Mouse (Mus musculus): ENCODE measurements around the gene 4930523C07Rik.
A peak's percentile ranks its signal among the peaks of the same experiment; 100 is the strongest.

The 4930523C07Rik gene

DNA sequence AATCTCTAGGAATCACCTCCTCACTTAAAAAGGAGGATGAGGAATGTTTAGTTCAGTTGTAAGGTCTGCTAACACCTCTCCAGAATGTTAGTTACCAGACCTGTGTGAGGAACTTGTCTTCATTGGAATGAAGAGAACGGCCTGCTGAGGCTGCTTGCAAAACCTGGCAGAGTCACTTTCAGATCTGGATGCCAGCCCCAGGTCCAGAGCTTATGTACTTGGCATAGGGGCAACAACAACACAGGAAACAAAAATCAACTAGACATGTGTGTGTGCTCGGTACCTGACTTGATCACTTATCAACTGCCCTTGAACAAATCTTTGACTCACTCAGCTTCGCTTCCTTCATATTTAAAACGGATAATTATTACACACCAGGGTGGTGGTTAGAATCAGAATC, 2.6 kb downstream of the 4930523C07Rik start:
- DNase-seq (ENCODE audit: low spot score) = no peak

DNA sequence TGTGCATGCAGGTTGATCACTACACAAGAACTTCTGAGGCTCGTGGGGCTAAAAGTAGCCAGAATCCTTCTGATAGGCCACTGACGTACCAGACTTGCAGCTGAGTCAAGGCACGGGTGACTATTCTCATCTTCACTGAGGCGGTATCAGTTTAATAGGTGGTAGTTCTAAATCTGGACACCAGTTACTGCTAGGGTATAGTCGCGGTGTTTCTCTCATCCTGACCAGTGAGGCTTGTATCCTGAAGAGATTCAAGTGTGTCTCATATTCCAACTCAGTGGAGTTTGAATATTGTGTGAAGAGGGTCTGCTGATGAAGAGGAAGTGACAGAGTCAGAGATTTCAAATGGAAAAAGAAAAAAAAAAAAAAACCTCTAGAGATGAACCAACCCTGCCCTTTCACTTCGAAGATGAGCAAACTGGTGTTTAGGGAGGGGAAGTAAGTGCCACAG, 3.3 kb downstream of the 4930523C07Rik start:
- DNase-seq (ENCODE audit: low spot score) = no peak

DNA sequence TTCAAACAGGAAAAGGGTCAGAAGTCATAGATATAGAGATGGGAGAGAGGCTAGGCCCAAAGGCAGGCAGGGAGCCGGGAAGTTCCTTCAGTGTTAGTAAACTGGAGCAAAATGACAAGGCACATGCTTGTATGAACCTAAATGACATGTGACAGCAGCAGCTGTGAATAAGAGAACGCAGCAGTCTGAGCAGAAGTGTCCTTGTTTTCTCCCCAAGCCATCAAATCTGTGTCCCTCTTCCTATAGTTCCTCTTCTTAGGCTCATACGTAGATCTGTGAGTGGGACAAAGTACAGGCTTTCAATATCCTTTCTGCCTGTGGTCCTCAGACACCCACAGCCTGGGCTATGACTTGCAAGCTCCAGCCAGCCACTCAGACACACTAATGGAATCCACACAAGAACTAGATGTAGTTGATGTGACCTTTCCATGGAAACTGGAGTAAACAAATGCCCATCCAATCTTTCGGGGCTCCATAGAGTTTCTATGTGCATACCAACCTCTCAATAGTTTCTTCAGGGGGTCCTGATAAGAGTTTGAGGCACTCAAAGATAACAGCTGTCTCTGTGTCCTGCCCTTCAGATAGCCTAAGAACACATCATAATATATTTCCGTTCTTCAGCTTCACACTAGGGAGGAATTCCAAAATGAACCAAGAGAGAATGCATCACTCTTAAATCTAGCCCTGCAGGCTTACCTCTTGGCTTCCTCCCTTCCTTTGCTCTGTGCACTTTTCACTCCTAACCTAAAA, 5.1 kb downstream of the 4930523C07Rik start:
- no peak for DNase-seq (ENCODE audit: low spot score)

DNA sequence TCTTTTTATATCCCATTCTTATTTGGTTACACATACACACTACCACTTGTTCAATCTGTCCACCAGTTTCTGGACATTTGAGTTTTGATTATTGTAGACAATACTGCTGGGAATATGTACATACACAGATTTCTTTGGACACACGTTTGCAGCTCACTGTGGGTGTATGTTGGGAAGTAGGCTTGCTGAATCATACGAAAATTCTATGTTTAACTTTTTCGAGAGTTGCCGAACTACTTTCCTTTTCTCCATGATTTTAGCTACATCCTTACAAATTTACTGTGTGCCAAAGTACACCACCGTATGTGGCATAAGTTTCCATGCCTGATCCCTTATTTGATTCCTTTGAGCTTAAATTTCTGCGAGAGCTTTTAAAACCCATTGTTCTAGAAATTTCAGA, 6.7 kb downstream of the 4930523C07Rik start:
- DNase-seq (ENCODE audit: low spot score) = no peak

DNA sequence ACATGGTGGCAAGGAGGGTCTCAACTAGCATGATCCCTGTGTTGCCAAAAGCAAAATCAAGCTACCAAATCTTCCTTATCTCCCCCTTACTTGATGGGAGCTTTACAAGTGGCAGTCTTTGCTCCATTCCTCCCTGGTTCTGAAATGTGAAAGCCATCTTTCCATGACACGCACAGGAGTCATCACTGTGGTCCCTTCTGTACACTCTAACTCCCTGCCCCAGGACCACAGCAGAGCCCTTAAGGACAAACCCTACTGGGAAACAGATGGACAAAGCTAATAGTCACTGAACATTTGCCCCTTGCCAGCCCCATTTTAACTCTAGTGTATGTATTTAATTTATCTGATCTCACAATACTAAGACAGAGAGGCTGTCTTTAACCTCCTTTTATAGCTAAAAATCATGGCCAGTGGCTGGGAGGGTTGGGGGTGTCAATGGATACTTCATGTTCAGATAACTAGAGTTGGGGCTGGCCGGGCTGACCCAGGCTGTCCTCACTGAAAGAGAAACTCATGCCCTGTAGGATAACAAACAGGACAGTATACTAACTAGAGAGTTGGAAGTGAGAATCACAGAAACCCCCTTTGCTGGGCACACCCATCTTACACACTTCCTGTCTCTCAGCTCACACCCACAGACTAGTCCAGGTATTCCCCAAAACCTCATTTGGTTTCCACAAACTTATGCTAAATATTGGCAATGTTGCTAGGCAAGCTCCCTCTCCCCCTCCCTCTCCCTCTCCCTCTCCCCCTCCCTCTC, 8.6 kb downstream of the 4930523C07Rik start:
- no peak for DNase-seq (ENCODE audit: low spot score)

DNA sequence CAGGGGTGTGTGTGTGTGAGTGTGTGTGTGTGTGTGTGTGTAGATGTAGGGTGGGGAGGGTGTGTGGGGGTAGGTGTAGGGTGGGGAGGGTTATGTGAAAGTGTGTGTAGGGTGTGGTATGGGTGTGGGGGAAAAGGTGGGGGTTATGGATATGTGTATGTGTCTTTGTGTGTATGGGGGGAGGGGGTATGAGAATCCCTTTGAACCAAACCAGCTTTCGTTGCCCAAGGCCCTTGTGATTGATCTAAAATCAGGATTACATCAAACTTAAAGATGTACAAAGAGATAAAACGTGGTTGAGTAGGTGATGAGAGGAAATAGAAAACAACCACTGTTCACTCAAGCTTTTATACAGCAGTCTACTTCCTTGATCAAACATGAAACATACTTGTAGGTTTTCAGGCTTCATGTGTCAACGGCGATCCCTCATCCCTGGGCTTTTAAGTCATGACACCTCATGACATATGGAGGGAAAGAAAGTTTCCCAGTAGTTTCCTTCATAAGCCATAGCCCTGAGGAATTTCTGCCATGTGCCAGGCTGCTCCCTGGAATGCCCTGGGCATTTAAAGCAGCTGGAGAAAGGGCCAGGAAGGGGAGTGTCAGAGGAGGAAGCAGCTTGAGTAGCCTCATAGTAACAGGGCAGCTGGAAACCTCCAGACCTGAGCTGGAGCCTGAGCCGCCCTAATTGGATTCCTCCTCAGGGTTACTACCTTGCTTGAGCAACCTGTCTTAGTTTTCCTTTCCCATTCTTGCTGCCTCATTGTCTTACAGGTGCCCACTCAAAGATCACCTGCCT, 9.5 kb downstream of the 4930523C07Rik start:
- no peak for DNase-seq (ENCODE audit: low spot score)

DNA sequence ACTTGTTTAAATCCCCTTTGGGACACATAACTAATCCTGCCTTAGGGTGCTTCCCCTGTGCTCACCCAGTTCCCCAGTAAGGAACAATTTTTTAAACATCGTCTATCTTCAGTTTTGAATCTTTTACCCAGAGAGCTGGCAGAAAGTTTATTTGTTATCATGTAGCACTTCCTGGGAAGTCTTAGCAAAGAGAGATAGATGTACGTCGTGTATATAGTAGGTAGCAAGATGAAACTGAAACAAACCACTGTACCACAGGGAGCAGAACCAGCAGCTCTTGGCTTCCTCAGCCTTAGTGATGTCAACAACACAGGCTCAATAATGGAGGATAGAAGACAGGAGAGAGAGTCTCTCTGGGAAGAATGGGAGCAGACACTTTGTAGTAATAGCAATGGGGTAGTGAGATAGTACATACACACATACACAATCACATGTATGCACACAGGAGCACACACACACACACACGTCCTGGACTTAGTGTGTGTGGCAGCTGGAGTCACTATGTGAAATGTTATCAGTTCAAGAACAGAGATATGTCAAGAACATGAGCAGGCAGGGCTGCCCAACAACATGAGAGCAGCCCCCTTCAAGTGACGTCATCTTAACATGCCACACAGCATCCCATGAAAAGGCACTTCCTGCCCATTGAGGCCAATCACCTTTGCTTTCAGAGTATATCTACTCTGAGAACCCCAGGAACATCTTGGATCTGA, 10.3 kb downstream of the 4930523C07Rik start:
- no peak for DNase-seq (ENCODE audit: low spot score)

DNA sequence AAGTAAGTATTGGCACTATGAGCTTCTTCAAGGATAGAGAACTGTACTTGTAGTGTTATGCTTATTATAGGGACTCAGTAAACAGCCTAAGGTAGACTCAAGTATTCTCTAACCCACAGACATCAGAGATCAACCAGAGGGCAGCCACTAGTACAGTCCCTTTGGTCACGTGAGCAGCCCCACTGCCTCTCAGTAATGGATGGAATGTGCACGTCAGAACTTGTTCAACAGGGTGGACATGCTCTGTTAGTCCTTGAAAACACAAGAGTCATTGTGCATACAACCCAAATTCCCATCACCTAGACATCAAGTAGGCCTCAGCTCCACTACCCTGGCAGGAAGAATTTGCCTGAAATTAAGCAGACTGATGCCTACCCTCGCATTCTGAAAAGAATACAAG, 13.5 kb downstream of the 4930523C07Rik start:
- no peak for DNase-seq (ENCODE audit: low spot score)

DNA sequence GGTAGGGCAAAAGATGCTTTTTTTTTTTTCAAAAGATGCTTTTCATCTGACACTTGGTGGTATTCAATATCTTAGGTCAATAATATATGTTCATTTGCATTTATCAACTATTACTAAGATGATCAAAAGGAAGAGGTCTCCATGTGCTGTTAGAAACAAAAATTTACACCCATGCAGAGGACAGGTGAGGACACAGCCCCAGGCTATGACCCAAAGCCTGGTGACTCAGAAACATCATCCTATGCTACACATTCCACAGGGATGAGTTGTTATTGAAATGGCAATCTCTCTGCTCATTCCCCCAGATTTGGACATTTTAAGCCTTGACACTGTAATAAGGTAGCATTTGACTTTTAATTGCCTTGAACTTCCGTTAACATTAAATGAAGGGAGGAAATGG, 15.7 kb downstream of the 4930523C07Rik start:
- no peak for DNase-seq (ENCODE audit: low spot score)

DNA sequence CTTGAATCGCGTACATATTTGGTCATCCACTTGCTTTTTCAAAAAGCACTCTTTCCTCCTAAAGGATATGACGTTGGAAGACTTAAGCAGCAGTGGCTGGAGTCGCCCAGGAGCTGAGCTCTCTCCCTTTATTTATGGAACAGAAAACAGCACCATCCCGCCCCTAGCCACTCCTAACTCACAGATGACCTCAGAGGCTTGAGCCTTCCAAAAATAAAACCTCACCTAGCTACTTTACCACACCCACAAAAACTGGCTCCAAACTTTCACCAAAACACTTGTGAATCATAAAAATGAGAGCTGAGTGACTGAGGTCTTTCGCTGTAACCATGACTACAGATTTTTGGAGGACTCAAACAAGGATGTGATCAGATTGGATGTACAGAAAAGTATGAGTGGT, 16.4 kb downstream of the 4930523C07Rik start:
- DNase-seq (ENCODE audit: low spot score) = no peak

DNA sequence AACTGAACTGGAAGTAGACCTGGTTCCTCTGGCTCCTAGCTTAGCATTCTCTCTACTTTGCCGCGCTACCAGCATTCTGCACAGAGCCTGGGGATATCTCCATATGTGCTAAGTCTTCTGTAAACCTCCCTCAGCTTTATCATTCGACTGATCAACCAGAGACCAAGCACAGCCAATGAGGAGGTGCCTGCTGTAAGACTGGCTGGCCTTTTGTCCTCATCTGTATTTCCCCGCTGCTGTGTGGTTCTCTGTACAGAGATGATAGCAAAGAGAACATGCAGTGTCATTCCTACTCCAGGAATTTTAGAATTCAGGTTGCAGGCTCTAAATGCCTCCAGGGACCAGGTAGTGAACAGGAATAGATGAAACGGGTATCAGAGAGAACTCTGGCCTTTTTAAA, 17.1 kb downstream of the 4930523C07Rik start:
- DNase-seq (ENCODE audit: low spot score) = no peak

DNA sequence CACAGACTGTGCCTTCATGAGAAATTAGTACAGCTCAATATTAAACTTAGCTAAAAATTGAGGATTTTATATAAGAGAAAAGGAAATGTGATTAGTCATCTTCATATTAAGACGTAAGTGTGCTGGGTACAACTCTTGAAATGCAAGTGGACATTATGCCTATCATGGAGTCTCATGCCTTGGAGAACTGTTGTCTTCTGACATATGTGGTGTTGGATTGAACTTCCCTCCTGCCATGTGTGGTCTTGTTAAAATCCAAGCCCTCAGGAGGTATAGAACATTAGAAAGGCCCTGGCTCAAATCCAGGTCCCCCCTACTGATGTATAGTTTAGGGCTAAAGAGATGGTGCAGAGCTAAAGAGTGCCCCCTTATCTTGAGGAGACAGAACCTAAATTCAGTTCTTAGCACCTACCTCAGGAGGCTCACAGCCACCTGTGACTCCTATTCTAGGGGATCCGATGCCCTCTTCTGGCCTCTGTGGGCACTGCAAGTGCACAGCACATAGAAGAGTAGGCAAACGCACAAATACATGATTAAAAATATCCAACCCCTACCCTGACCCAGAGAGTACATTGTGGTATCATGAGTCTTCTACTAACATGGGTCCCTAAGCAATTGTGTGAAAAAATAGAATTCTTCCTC, 17.7 kb downstream of the 4930523C07Rik start:
- DNase-seq (ENCODE audit: low spot score) = no peak

DNA sequence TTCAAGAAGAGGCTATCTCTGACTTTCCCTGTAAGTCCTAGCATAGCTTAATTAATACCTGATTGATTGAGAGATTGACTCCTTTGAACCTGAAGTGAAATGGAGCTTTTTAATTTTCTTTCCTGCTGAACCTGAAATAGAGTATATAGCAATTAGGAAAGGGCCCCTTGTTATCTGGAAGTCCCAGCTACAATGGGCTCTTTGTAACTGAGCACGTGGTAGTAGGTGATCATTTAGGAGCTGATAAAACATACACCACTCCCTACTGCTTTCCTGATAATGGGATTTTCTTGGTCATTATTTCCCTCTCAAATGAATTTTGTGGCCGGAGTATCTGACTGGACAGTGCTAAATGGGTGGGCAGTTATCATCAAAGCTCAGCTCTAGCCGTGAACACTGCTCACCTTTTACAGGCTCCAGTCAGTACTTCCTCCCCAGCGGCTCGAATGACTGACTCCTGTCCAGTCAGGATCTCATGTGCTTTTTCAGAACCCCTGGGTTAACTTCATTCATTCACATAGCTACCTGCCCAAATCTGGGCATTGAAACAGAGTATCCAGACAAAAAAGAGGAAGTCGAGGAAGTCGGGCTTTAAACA, 20.5 kb downstream of the 4930523C07Rik start:
- DNase-seq (ENCODE audit: low spot score) = no peak

DNA sequence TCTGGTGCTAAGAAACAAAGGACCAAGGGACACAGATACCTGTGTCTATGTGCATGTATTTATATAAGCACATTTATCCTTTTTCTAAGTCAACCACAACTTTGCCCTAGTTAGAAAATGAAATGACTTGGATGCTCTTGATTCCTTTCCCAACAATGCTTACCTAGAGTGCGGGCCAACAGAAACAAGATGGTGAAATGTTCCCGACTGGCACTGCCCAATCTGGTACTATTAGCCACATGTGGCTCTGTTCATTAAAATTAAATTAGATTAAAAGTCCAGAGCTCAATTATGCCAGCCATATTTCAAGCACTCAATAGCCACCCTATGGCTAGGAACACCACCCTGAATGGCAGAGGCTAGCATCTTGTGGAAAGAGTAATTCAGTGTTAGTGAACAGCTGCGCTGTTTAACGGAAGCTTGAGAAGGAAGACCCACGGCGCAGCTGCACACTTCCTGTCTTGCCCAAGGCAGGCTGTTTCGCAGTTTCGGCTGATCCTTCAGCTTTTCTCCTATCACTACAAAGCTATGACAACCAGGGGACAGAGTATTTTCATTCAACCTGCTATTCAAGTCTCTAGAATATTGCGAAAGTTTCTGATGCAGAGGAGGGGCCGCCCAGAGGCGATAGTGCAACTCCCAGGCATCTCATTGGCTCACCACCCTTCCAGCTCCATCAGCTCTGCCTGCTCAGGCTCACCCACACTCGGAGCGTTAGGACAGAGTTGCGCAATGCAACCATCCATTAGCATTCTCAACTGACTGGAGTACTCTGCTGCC, 34.9 kb downstream of the 4930523C07Rik start:
- DNase-seq (ENCODE audit: low spot score) = no peak

DNA sequence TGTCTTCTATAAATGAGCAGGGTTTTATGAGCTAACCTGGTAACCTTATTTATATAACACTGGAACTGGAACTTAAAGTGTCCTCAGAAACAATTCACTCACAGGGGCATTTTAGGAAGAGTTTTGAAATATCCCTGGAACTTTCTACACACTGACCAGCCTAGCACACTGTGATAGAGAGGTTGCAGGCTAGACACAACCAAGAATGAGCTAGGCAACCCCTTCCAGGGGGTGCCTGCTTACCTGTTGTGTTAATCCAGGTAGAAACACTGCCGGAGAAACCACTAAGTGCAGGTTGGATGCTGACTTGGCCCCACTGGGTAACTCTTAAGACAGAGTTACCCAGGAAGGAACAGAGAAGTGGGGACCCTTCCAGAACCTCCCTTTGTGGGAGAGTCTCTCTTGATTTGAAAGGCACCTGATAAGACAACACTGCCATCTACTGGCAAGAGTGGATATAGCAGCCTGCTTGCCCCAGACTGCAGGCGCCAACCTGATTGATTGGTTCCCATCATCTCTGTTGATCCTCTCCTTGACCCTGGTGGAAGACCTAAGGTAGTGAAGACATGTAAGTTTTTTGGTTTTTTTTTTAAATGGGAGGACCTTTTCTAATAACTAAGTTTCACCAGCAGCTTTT, 36.7 kb downstream of the 4930523C07Rik start:
- DNase-seq (ENCODE audit: low spot score) = peak; percentile 87

DNA sequence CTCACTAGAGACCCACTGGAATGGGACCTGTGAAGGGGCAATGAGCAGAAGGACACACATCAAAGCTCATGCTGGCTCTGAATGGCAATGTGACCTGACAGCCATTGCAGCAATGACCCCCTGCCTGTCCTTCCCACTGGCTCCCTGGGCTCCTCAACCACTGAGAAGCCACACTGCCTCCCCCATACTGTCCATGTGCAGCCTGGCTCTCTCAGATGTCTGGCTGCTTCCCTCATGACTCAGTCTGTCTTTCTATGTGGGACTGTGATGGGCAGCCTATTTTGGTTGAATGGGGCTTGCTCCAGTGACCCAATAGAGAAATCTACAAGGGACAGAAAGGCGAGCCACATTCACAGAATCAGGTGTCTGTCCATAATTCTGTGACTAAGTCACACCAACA, 38.5 kb downstream of the 4930523C07Rik start:
- no peak for DNase-seq (ENCODE audit: low spot score)

DNA sequence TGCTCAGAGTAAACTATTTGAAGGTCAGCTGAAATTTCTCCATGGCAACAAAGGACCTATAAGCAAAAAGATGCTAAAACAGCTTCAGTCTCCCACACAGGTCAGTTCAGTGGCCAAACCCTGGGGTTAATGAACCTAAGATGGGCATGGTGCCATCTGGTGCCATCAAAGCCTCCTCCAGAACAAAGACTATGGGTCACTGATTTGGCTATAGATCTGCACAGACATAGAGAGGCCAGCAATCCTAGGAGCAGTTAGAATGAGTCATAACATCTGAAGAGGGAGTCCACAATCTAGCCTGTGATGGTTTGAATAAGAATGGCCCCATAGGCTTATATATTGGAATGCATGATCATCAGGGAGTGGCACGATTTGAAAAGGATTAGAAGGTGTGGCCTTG, 40.1 kb downstream of the 4930523C07Rik start:
- no peak for DNase-seq (ENCODE audit: low spot score)

DNA sequence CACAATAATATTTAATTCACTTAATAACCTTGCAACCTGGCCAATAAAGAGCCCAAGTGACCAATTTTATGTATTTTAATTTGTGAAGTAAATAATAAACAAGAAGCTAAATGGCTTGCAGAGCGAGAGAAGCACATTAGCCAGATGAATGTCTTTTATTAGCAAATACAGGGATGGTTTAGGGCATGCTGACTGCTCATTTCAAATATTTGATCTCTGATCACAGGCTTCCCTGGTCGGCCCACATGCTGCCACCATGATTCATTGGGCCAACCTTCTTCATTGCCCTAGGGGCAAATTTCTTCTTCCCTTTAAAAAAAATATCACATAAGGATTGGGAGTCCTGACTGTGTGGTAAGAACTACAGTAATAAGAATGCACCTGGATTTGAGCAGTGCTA, 42.5 kb downstream of the 4930523C07Rik start:
- DNase-seq (ENCODE audit: low spot score) = no peak

DNA sequence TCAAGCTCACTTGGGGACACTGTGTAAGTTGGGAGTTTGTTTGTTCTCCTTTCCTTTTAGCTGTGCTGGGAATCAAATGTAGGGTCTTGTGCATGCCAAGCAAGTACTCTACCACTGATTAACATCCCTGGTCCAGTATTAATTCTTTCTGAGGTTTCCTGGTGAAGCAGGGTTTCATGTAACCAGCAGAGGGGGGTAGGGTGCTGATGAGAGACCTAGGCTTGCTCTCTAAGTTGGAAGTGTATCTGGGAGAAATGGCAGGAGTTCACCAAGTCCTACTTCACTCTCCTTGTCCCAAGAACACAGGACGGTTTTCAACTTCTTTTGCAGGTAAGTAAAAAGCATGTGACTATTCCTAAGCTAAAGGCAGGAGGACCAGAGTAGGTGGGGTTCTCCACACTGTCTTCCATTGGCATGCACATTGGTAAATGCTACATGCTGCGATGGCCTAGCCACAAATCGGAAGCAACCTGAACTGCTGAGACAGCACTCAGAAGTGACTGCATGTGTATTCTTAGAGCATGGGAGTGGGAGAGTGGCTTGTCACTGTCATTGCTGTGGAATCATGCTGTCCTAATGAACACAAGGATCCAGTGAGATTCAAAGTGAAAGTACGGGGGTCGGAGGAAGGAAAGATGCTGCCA, 55.6 kb downstream of the 4930523C07Rik start:
- DNase-seq (ENCODE audit: low spot score) = peak; percentile 20
